Mouse (Mus musculus) ES-Bruce4 (cell line): ENCODE data around the gene Ush2a. TPM values are rescaled to one million over a fixed set of nuclear protein-coding genes. Genes with fewer than 3 reads are reported as not detected.

Source experiments
- H3K27ac ChIP-seq: 2 replicates; pipeline ENCODE4 v1.5.1; 2012; ENCODE audit warnings: low read length, inconsistent platforms; ENCODE audit not compliant: insufficient read depth
- H3K27me3 ChIP-seq: 2 replicates; pipeline ENCODE4 v1.6.1; 2012; ENCODE audit warnings: mild to moderate bottlenecking, low read length, inconsistent platforms; ENCODE audit not compliant: control insufficient read depth, poor library complexity, insufficient read depth, severe bottlenecking
- H3K36me3 ChIP-seq: 2 replicates; pipeline ENCODE4 v1.6.1; 2012; ENCODE audit warnings: inconsistent platforms, mild to moderate bottlenecking, low read length, moderate library complexity; ENCODE audit not compliant: control insufficient read depth, poor library complexity, insufficient read depth, severe bottlenecking
- H3K4me1 ChIP-seq: one replicate; pipeline ENCODE4 v1.8.1; 2011; ENCODE audit warnings: low read length; ENCODE audit not compliant: control insufficient read depth, insufficient read depth
- H3K4me3 ChIP-seq: 2 replicates; pipeline ENCODE4 v1.5.1; 2011; ENCODE audit warnings: low read depth, mild to moderate bottlenecking, low read length
- H3K9ac ChIP-seq: 2 replicates; pipeline ENCODE4 v1.6.1; 2012; ENCODE audit warnings: low read depth, mild to moderate bottlenecking, inconsistent platforms; ENCODE audit not compliant: poor library complexity, severe bottlenecking
- H3K9me3 ChIP-seq: replicated peaks from 2 replicates; pipeline ENCODE4 v1.6.1; 2012; ENCODE audit warnings: mild to moderate bottlenecking, low read length, inconsistent platforms; ENCODE audit not compliant: control insufficient read depth, poor library complexity, insufficient read depth, severe bottlenecking
- CTCF ChIP-seq: IDR thresholded peaks from one replicate; pipeline ENCODE4 v1.8.1; 2011; ENCODE audit warnings: low read depth, low read length
- EP300 ChIP-seq: IDR thresholded peaks from 2 replicates; pipeline ENCODE4 v1.6.1; 2011; ENCODE audit warnings: low read depth, low read length; ENCODE audit not compliant: insufficient read depth
- POLR2A ChIP-seq: IDR thresholded peaks from one replicate; pipeline ENCODE4 v1.8.1; 2011; ENCODE audit warnings: low read length; ENCODE audit not compliant: insufficient read depth
- polyA plus RNA-seq: library from polyadenylated mRNA; stranded (reverse); fragments of >200 nt; gene quantifications from 2 replicates; pipeline ENCODE4 v1.2.4, GENCODE M21; 2011; ENCODE audit warnings: low read depth; ENCODE audit not compliant: missing spikeins, insufficient read depth, insufficient read length

The Ush2a gene
- polyA plus RNA-seq, 1 experiment = not detected

DNA sequence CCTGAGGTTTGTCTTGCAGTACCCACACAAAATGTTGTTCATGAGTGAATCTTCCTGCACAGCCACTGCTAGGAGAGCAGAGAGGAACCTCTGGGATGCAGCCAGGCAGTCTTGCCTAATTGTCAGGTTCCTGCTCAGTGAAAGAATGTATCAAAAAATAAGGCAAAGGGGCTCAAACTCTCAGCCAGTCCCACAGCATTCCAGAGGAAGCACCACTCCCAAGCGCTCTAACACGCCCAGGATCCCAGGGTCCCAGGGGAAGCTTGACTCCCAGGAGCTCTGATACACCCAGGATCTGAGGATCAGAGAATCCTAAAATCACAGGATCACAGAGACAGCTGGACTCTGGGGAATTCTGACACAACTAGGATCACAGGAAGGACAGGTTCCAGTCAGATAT is 434.5 kb downstream of the Ush2a start:
- no peaks in the 10 kb centered on the region; the same call in 1 of the 2 replicates for H3K9me3 ChIP-seq
- TF ChIP-seq POLR2A = no peak
- H3K36me3 ChIP-seq = no peaks in the 10 kb centered on the region
- no peaks in the 10 kb centered on the region for H3K4me1 ChIP-seq
- H3K9ac ChIP-seq = no peak overlapping the region
- no peak overlapping the region for H3K4me3 ChIP-seq
- no peak overlapping the region for H3K27ac ChIP-seq
- no peaks in the 10 kb centered on the region for H3K27me3 ChIP-seq

GRCm38 (mm10) chr1:188708176-188708575 is 446.4 kb downstream of the Ush2a start:
- Histone ChIP-seq H3K4me1 (no peaks in the 10 kb centered on the region), H3K9ac (no peak overlapping the region), H3K9me3 (no peaks in the 10 kb centered on the region), H3K36me3 (no peaks in the 10 kb centered on the region), H3K4me3 (no peak overlapping the region), H3K27me3 (no peaks in the 10 kb centered on the region), H3K27ac (no peak overlapping the region)
- TF ChIP-seq POLR2A (no peak), CTCF (peak; percentile 41)

DNA sequence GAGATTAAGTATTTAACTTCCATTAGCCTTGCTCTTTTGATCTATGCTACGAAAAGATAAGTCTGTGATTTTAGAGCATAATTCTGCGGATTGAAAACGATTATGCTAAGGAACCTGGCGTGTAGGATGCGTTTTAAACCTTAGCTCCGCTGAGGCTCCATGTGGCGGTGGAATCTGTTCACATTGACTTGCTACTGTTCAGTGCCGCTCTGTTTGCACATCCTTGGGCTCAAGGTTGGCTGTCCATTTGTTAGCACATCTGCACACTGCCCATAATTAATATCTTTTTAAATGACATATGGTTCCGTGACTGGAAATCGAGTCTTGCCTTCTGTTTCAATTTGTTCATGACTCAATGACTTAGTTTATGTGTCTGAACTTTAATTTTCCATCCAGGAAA is 446.9 kb downstream of the Ush2a start:
- TF ChIP-seq POLR2A = no peak
- TF ChIP-seq CTCF = no peak
- no peak for TF ChIP-seq EP300

DNA sequence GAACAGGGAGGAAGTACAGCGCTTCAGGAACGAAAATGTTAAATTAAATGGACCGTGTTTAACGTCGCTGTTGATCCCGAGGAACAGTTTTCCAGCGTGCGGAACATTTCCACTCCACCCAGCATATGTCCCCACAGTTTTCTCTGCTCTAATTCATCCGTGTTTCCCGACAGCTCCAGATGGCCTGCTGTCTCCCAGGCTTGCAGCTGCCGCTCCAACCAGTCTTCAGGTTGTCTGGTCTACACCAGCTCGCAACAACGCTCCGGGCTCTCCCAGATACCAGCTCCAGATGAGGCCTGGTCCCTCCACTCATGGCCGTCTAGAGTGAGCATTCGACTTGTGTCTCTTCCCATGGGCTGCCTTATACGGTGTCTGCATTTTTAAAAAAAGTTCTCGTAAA is 452.3 kb downstream of the Ush2a start:
- Histone ChIP-seq H3K27ac (no peak overlapping the region), H3K9me3 (no peaks in the 10 kb centered on the region), H3K4me3 (no peak overlapping the region), H3K4me1 (no peaks in the 10 kb centered on the region), H3K27me3 (no peaks in the 10 kb centered on the region), H3K9ac (no peak overlapping the region), H3K36me3 (no peaks in the 10 kb centered on the region)
- TF ChIP-seq POLR2A (no peak), CTCF (no peak), EP300 (no peak)

More for the DNA sequence above, 446.9 kb downstream of the Ush2a start:
- no peaks in the 10 kb centered on the region for H3K9me3 ChIP-seq
- no peaks in the 10 kb centered on the region for H3K27me3 ChIP-seq
- H3K4me3 ChIP-seq = no peak overlapping the region
- no peaks in the 10 kb centered on the region for H3K4me1 ChIP-seq
- no peaks in the 10 kb centered on the region for H3K36me3 ChIP-seq
- H3K9ac ChIP-seq = no peak overlapping the region
- no peak overlapping the region for H3K27ac ChIP-seq

DNA sequence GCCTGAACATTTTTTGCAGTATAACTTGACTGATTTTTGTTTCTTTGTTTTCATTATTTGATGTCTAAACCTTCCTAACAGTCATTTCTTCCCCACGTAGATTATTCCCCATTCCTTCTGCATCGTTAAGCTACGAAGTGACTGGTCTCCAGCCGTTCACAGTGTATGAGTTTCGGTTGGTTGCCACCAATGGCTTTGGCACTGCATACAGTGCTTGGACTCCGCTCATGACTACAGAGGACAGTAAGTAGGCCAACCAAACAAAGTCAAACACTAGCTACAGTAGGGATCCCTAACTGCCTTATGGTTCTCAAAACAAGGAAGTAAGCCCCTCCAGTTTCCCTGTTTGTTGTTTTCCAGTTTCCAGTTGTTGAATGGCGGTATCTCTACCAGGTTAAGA is 453.1 kb downstream of the Ush2a start:
- Histone ChIP-seq H3K27me3 (no peaks in the 10 kb centered on the region), H3K4me1 (no peaks in the 10 kb centered on the region), H3K27ac (no peak overlapping the region), H3K36me3 (no peaks in the 10 kb centered on the region), H3K9ac (no peak overlapping the region), H3K9me3 (no peaks in the 10 kb centered on the region), H3K4me3 (no peak overlapping the region)
- TF ChIP-seq POLR2A (no peak), CTCF (no peak), EP300 (no peak)

GRCm38 (mm10) chr1:188716886-188717285 is 455.1 kb downstream of the Ush2a start:
- no peaks in the 10 kb centered on the region for H3K9me3 ChIP-seq
- H3K4me1 ChIP-seq = no peaks in the 10 kb centered on the region
- TF ChIP-seq POLR2A (no peak), CTCF (no peak)
- no peak overlapping the region for H3K27ac ChIP-seq
- H3K9ac ChIP-seq = no peak overlapping the region
- H3K27me3 ChIP-seq = no peaks in the 10 kb centered on the region
- no peaks in the 10 kb centered on the region for H3K36me3 ChIP-seq
- no peak overlapping the region for H3K4me3 ChIP-seq
